Mouse (Mus musculus) cerebellum, adult 11-12 months (tissue): ENCODE data around the gene Hba-a1.
"Not testable (repeated sequence)": the region's sequence is repeated elsewhere in the genome, so short reads cannot be mapped to it uniquely, and the experiment has no call there.

Experiments
- DNase-seq: peaks from one replicate; pipeline ENCODE4 v3.0.0; 2022

The Hba-a1 gene

GRCm38 (mm10) chr11:32283091-32283777 lies at the start of gene Hba-a1:
Gene Hba-a1 (plus strand): TSS chr11:32283511.
- DNase-seq: not testable (repeated sequence)

- peak; percentile 68 for DNase-seq
Observed at GRCm38 (mm10) chr11:32233895-32234294, 49.4 kb upstream of the Hba-a1 start.

GRCm38 (mm10) chr11:32234816-32235485 lies 48.4 kb upstream of the Hba-a1 start:
- peak; percentile 30 for DNase-seq

GRCm38 (mm10) chr11:32235646-32236045 lies 47.7 kb upstream of the Hba-a1 start:
- peak; percentile 66 for DNase-seq

- DNase-seq: peak; percentile 44
Observed at GRCm38 (mm10) chr11:32236132-32236531, 47.2 kb upstream of the Hba-a1 start.

- peak; percentile 78 for DNase-seq
Observed at GRCm38 (mm10) chr11:32236712-32237410, 46.5 kb upstream of the Hba-a1 start.

GRCm38 (mm10) chr11:32237411-32237795 lies 45.9 kb upstream of the Hba-a1 start:
- DNase-seq: no peak

- peak; percentile 80 for DNase-seq
Observed at GRCm38 (mm10) chr11:32238093-32238860, 45.0 kb upstream of the Hba-a1 start.

GRCm38 (mm10) chr11:32241391-32241790 lies 41.9 kb upstream of the Hba-a1 start:
- no peak for DNase-seq

- no peak for DNase-seq
Observed at GRCm38 (mm10) chr11:32242209-32242608, 41.1 kb upstream of the Hba-a1 start.

- no peak for DNase-seq
Observed at GRCm38 (mm10) chr11:32243205-32243955, 39.9 kb upstream of the Hba-a1 start.

- no peak for DNase-seq
Observed at GRCm38 (mm10) chr11:32244064-32244463, 39.2 kb upstream of the Hba-a1 start.

GRCm38 (mm10) chr11:32244617-32245016 lies 38.7 kb upstream of the Hba-a1 start:
- DNase-seq: no peak

- no peak for DNase-seq
Observed at GRCm38 (mm10) chr11:32245614-32246013, 37.7 kb upstream of the Hba-a1 start.

- no peak for DNase-seq
Observed at GRCm38 (mm10) chr11:32247068-32247467, 36.2 kb upstream of the Hba-a1 start.

- no peak for DNase-seq
Observed at GRCm38 (mm10) chr11:32248350-32248749, 35.0 kb upstream of the Hba-a1 start.

- DNase-seq: no peak
Observed at GRCm38 (mm10) chr11:32250880-32251763, 32.2 kb upstream of the Hba-a1 start.

- DNase-seq: peak; percentile 38
Observed at GRCm38 (mm10) chr11:32253121-32253520, 30.2 kb upstream of the Hba-a1 start.

GRCm38 (mm10) chr11:32256146-32256545 lies 27.2 kb upstream of the Hba-a1 start:
- no peak for DNase-seq

GRCm38 (mm10) chr11:32256566-32256965 lies 26.7 kb upstream of the Hba-a1 start:
- DNase-seq: no peak
